Mouse (Mus musculus): ENCODE measurements around the gene Ugt1a2. TPM values are rescaled to one million over a fixed set of nuclear protein-coding genes. Genes with fewer than 3 reads are reported as not detected.
"Not testable (repeated sequence)": the region's sequence is repeated elsewhere in the genome, so short reads cannot be mapped to it uniquely, and the experiment has no call there.

The Ugt1a2 gene
- 0.11 and 0.17 TPM in 2 replicates for polyA plus RNA-seq (2015; fragmentation: Nextera tagmentation; extraction: Ambion mirVana)

DNA sequence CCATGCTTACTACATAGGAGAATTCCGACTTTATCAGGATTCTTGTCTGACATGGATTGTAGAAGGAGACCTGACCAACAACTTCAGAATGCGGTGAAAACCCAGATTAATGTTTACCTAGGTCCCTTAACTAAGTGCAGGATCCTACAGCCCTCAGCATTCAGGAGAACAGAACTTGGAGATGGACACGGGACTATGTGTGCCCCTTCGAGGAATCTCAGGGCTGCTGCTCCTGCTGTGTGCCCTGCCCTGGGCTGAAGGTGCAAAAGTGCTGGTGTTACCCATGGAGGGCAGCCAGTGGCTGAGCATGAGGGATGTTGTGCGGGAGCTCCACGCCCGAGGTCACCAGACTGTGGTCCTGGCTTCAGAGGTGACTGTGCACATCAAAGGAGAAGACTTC lies at the start of gene Ugt1a2:
Gene Ugt1a2, plus strand, starts transcription at position 146 of the 400 bp plus-strand sequence.
- Histone ChIP-seq H3K4me2 (ENCODE audit: low read depth, low read length) (no peak within 1 kb of the TSS), H3K9me3 (replicated peaks; ENCODE audit: control insufficient read depth, low read length) (no peaks in the 10 kb centered on the region), H3K27ac (ENCODE audit: low read length) (no peak within 1 kb of the TSS), H3K9ac (ENCODE audit: low read depth, low read length) (no peak within 1 kb of the TSS), H3K27me3 (ENCODE audit: control insufficient read depth, insufficient read depth, low read depth, low read length) (no peaks in the 10 kb centered on the region), H3K4me1 (ENCODE audit: control insufficient read depth, low read depth, low read length) (no peaks in the 10 kb centered on the region; the same call in 1 of the 2 replicates), H3K4me3 (ENCODE audit: low read depth, low read length) (no peak within 1 kb of the TSS), H3K36me3 (ENCODE audit: control insufficient read depth, insufficient read depth) (no peaks in the 10 kb centered on the region)
- WGBS (ENCODE audit: insufficient replicate concordance): 60% methylated on average over 7 of the region's 7 CpGs
- ATAC-seq (ENCODE audit: low read depth): no peak

DNA sequence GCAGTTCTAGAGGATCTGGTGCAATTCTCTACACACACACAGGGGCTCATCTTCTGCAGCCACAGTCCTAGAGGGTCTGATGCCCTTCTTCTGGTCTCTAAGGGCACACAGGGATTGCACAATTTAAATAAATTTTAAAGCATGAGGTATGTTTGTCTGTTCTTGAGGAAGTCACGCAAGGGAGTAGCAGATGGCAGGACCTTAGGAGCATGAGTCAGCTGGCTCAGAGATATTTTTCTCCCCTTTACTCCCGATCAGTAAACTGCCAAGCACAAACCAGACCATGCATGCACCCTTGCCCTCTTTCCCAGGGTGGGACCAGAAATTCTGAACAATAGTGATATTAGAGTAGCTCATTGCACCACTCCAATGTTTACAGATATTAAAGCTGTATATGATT lies 42.0 kb upstream of the Ugt1a2 start:
- Histone ChIP-seq H3K9ac (ENCODE audit: low read depth, low read length) (no peak overlapping the region), H3K27me3 (ENCODE audit: control insufficient read depth, insufficient read depth, low read depth, low read length) (no peaks in the 10 kb centered on the region), H3K9me3 (replicated peaks; ENCODE audit: control insufficient read depth, low read length) (no peaks in the 10 kb centered on the region), H3K27ac (ENCODE audit: low read length) (no peak overlapping the region), H3K4me3 (ENCODE audit: low read depth, low read length) (no peak overlapping the region), H3K4me1 (ENCODE audit: control insufficient read depth, low read depth, low read length) (no peaks in the 10 kb centered on the region), H3K36me3 (ENCODE audit: control insufficient read depth, insufficient read depth) (no peaks in the 10 kb centered on the region), H3K4me2 (ENCODE audit: low read depth, low read length) (no peak overlapping the region)
- WGBS (ENCODE audit: insufficient replicate concordance): 46% methylated on average over 2 of the region's 2 CpGs
- ATAC-seq (ENCODE audit: low read depth): no peak

DNA sequence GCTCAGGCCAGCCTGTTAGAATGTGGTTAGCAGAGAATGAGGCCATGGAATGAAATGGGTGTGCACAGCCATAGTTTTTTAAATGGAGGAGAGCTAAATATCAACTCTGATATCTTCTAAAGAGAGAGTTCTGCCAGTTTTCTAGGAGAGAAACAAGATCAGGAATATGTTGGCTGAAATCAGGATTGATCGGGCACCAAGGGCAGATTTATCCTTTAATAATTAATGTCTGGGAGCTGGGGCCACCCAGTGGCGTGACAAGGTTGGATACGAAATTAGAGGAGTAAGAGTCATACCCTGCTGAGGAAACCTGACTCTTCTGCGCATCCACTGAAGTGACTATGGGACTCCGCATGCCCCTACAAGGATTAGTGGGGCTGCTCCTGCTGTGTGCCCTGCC lies 34.7 kb upstream of the Ugt1a2 start, which contains the start of gene Ugt1a5:
Gene Ugt1a5, plus strand, starts transcription at position 302 of the 400 bp plus-strand sequence.
- H3K9ac ChIP-seq (ENCODE audit: low read depth, low read length): no peak within 1 kb of the TSS
- H3K4me1 ChIP-seq (ENCODE audit: control insufficient read depth, low read depth, low read length): no peaks in the 10 kb centered on the region
- no peaks in the 10 kb centered on the region for H3K27me3 ChIP-seq (ENCODE audit: control insufficient read depth, insufficient read depth, low read depth, low read length)
- 70% methylated on average over 5 of the region's 5 CpGs for WGBS (ENCODE audit: insufficient replicate concordance)
- H3K4me2 ChIP-seq (ENCODE audit: low read depth, low read length): no peak within 1 kb of the TSS
- no peaks in the 10 kb centered on the region for H3K9me3 ChIP-seq (replicated peaks; ENCODE audit: control insufficient read depth, low read length)
- no peak within 1 kb of the TSS for H3K4me3 ChIP-seq (ENCODE audit: low read depth, low read length)
- H3K36me3 ChIP-seq (ENCODE audit: control insufficient read depth, insufficient read depth): no peaks in the 10 kb centered on the region
- no peak within 1 kb of the TSS for H3K27ac ChIP-seq (ENCODE audit: low read length)
- no peak for ATAC-seq (ENCODE audit: low read depth)

DNA sequence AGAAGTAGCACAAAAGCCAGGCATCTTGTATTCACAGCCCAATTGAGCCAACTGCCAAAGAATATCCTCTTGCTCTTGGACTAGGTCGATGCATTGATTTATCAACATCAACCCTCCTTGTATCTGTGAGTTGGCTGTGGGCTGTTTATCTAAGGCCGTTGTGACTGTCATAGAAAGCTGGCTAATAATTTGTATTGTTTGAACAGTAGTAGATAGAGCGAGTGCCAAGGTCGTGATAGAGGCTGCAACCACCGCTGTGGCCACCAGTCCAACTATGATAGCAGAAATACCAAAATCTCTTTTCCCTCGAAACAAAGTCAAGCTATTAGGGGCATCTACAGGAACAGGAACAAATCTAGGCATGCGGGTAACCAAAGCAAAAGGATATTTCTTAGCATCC lies 28.2 kb upstream of the Ugt1a2 start:
- not testable (repeated sequence) for H3K27ac ChIP-seq (ENCODE audit: low read length); H3K9ac ChIP-seq (ENCODE audit: low read depth, low read length); H3K27me3 ChIP-seq (ENCODE audit: control insufficient read depth, insufficient read depth, low read depth, low read length); H3K4me2 ChIP-seq (ENCODE audit: low read depth, low read length); H3K4me1 ChIP-seq (ENCODE audit: control insufficient read depth, low read depth, low read length); H3K4me3 ChIP-seq (ENCODE audit: low read depth, low read length); ATAC-seq (ENCODE audit: low read depth); H3K9me3 ChIP-seq (replicated peaks; ENCODE audit: control insufficient read depth, low read length); H3K36me3 ChIP-seq (ENCODE audit: control insufficient read depth, insufficient read depth)
- 70% methylated on average over 5 of the region's 7 CpGs for WGBS (ENCODE audit: insufficient replicate concordance)

DNA sequence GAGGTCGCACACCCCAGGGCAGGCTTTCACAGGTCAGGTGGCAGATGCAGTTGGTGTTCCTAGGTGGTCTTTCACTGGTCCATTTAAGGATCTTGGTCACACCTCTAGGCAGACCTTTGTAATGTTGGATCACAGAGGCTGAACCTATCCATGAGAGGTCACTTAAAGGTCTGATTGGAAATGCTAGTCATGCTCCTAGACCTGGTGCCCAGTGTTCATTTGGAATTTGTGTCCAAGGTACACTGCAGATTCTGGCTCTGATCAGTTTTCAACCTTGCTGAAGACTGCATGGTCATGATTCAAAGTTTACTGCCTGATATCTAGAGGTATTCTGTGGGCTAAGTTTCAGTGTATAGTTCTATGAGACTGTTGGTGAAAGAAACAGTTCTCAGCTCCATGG lies 20.7 kb upstream of the Ugt1a2 start:
- H3K9me3 ChIP-seq (replicated peaks; ENCODE audit: control insufficient read depth, low read length): peaks cover 6% of the 10 kb centered on the region
- ATAC-seq (ENCODE audit: low read depth): peak; percentile 55; the same call in 1 of the 2 replicates
- H3K9ac ChIP-seq (ENCODE audit: low read depth, low read length): no peak overlapping the region
- H3K4me1 ChIP-seq (ENCODE audit: control insufficient read depth, low read depth, low read length): no peaks in the 10 kb centered on the region
- no peak overlapping the region for H3K27ac ChIP-seq (ENCODE audit: low read length)
- H3K4me3 ChIP-seq (ENCODE audit: low read depth, low read length): no peak overlapping the region
- H3K36me3 ChIP-seq (ENCODE audit: control insufficient read depth, insufficient read depth): no peaks in the 10 kb centered on the region; the same call in 1 of the 2 replicates
- H3K27me3 ChIP-seq (ENCODE audit: control insufficient read depth, insufficient read depth, low read depth, low read length): no peaks in the 10 kb centered on the region
- WGBS (ENCODE audit: insufficient replicate concordance): 70% methylated on average over 1 of the region's 1 CpGs
- H3K4me2 ChIP-seq (ENCODE audit: low read depth, low read length): no peak overlapping the region

DNA sequence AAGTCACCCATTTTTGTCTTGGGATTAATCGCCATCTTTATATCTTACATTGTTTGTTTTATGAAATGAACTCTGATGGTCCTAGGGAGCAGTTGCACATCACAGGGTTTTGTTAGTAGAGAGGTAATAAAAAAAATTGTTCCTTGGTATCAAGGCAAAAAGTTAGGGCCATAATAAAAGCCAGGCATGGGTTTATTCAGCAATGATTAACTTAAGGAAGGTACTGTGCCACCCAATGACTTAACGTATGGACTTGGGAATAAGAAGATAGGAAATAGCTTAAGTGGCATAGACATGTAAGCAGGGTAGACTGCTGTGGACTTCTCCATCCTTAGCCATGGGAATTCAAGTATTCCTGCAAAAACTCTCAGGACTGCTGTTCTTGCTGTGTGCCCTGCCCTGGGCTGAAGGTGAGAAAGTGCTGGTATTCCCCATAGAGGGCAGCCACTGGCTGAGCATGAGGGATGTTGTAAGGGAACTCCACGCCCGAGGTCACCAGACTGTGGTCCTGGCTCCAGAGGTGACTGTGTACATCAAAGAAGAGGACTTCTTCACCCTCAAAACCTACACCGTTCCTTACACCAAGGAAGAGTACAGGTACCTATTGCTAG lies 14.0 kb upstream of the Ugt1a2 start:
- 62% methylated on average over 5 of the region's 5 CpGs for WGBS (ENCODE audit: insufficient replicate concordance)
- Histone ChIP-seq H3K36me3 (ENCODE audit: control insufficient read depth, insufficient read depth) (no peaks in the 10 kb centered on the region), H3K9me3 (replicated peaks; ENCODE audit: control insufficient read depth, low read length) (no peaks in the 10 kb centered on the region)

DNA sequence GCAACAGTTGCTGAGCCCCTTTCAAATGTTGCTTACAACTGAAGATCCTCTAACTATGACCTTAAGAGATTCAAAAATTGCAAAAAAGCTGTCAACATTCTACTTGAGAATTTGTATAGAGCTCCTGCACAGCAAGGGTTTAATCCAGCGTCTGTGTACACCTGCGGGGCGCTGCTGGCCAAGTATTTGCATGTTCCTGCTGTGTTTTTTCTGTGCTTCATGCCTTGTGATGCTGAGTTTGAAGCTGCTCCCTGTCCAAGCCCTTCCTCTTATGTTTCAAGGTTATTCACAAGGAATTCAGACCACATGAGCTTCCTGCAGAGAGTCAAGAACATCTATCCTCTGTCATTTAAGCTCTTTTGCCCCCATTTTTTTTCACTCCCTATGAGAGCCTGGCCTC lies 8.3 kb upstream of the Ugt1a2 start:
- Histone ChIP-seq H3K9ac (ENCODE audit: low read depth, low read length) (no peak overlapping the region), H3K27ac (ENCODE audit: low read length) (no peak overlapping the region), H3K36me3 (ENCODE audit: control insufficient read depth, insufficient read depth) (no peaks in the 10 kb centered on the region), H3K4me2 (ENCODE audit: low read depth, low read length) (no peak overlapping the region), H3K27me3 (ENCODE audit: control insufficient read depth, insufficient read depth, low read depth, low read length) (no peaks in the 10 kb centered on the region), H3K9me3 (replicated peaks; ENCODE audit: control insufficient read depth, low read length) (no peaks in the 10 kb centered on the region), H3K4me1 (ENCODE audit: control insufficient read depth, low read depth, low read length) (no peaks in the 10 kb centered on the region), H3K4me3 (ENCODE audit: low read depth, low read length) (no peak overlapping the region)
- ATAC-seq (ENCODE audit: low read depth): no peak
- 53% methylated on average over 3 of the region's 3 CpGs for WGBS (ENCODE audit: insufficient replicate concordance)

More for the DNA sequence above, 14.0 kb upstream of the Ugt1a2 start:
- Histone ChIP-seq H3K4me2 (ENCODE audit: low read depth, low read length) (no peak overlapping the region), H3K9ac (ENCODE audit: low read depth, low read length) (no peak overlapping the region), H3K4me1 (ENCODE audit: control insufficient read depth, low read depth, low read length) (no peaks in the 10 kb centered on the region), H3K4me3 (ENCODE audit: low read depth, low read length) (no peak overlapping the region), H3K27me3 (ENCODE audit: control insufficient read depth, insufficient read depth, low read depth, low read length) (no peaks in the 10 kb centered on the region), H3K27ac (ENCODE audit: low read length) (no peak overlapping the region)
- no peak for ATAC-seq (ENCODE audit: low read depth)

DNA sequence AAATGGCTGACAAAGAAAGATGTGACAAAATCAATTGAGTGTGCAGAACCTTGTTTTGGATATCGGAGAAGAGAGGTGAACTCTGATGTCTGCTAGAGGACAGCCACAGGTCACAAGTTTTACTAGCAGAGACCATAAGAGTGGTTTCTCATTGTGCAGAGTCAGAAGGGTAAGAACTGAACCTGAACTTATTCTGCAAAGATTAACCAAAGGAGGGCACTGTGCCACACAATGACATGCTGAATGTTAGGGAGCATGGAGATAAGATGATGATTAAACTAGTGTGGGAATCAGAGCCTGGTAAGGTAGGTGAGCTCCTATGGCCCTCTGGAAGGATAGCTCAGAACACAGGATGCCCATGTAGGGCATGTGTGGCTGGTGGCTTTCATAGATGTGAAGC lies 4.7 kb upstream of the Ugt1a2 start:
- 70% methylated on average over 1 of the region's 1 CpGs for WGBS (ENCODE audit: insufficient replicate concordance)
- H3K4me3 ChIP-seq (ENCODE audit: low read depth, low read length): no peak overlapping the region
- H3K9me3 ChIP-seq (replicated peaks; ENCODE audit: control insufficient read depth, low read length): no peaks in the 10 kb centered on the region
- no peaks in the 10 kb centered on the region for H3K4me1 ChIP-seq (ENCODE audit: control insufficient read depth, low read depth, low read length)
- H3K36me3 ChIP-seq (ENCODE audit: control insufficient read depth, insufficient read depth): no peaks in the 10 kb centered on the region
- no peaks in the 10 kb centered on the region for H3K27me3 ChIP-seq (ENCODE audit: control insufficient read depth, insufficient read depth, low read depth, low read length)
- no peak overlapping the region for H3K27ac ChIP-seq (ENCODE audit: low read length)
- no peak overlapping the region for H3K9ac ChIP-seq (ENCODE audit: low read depth, low read length)
- ATAC-seq (ENCODE audit: low read depth): no peak
- H3K4me2 ChIP-seq (ENCODE audit: low read depth, low read length): no peak overlapping the region

DNA sequence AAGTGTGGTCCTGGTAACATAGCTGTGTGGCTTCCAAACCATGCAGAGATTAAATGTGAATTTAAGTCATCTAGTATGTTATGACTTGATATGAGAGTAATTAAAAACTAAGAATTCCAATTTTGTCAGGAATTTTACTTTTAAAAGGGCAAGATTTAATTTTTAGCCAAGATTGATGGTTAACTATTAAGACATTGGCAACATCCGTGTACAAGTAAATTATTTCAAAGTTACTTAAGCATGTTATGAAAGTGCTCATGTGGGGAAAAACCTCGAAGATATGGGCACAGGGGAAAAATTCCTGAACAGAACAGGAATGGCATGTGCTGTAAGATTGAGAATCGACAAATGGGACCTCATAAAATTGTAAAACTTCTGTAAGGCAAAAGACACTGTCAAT lies 3.0 kb upstream of the Ugt1a2 start:
- Histone ChIP-seq H3K27me3 (ENCODE audit: control insufficient read depth, insufficient read depth, low read depth, low read length) (no peaks in the 10 kb centered on the region), H3K4me1 (ENCODE audit: control insufficient read depth, low read depth, low read length) (no peaks in the 10 kb centered on the region), H3K4me3 (ENCODE audit: low read depth, low read length) (no peak overlapping the region), H3K27ac (ENCODE audit: low read length) (no peak overlapping the region), H3K9me3 (replicated peaks; ENCODE audit: control insufficient read depth, low read length) (no peaks in the 10 kb centered on the region), H3K36me3 (ENCODE audit: control insufficient read depth, insufficient read depth) (no peaks in the 10 kb centered on the region), H3K9ac (ENCODE audit: low read depth, low read length) (no peak overlapping the region), H3K4me2 (ENCODE audit: low read depth, low read length) (no peak overlapping the region)
- no peak for ATAC-seq (ENCODE audit: low read depth)
- WGBS (ENCODE audit: insufficient replicate concordance): 43% methylated on average over 3 of the region's 3 CpGs

Data from liver, embryonic 16.5 days (tissue).